Mouse (Mus musculus): ENCODE results near the gene Spns3. TPM values are rescaled to one million over a fixed set of nuclear protein-coding genes. Genes with fewer than 3 reads are reported as not detected.

The Spns3 gene
- polyA plus RNA-seq, 1 experiment, result 0.02 TPM

DNA sequence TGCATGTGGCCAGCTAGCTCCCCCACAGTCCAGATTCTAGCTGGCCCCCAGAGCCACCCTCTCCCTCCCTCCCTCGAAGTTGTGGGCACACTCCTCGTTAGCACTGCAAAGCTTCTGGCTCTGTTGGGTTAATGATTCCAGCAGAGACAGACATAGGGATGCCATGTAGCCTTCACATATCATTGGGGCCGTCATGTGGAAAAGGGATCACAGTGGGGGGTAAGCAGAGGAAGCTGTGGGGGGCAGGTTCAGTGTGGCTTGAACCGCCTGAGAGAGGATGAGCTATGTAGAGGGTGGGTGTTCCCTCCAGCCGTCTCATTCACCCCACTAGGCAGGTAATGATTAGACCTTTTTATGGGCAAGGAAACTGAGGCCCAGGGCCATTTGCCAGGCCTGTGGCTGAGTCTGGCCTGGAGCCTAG lies 46.8 kb downstream of the Spns3 start:
- no peak overlapping the region for H3ac ChIP-seq (ENCODE audit: control insufficient read depth, insufficient read length)

GRCm38 (mm10) chr11:72502236-72502635 lies 48.1 kb downstream of the Spns3 start:
- no peak for TF ChIP-seq SRF (IDR thresholded peaks at IDR 0.05; ENCODE audit: control insufficient read depth, insufficient read length, low read depth)
- no peak for TF ChIP-seq TCF3 (IDR thresholded peaks at IDR 0.05; ENCODE audit: insufficient read length, low read depth)
- TF ChIP-seq POLR2AphosphoS2 (IDR thresholded peaks at IDR 0.05; ENCODE audit: insufficient read length, low read depth), result no peak
- no peak for TF ChIP-seq TCF12 (IDR thresholded peaks at IDR 0.05; ENCODE audit: insufficient read depth, poor library complexity, severe bottlenecking)
- TF ChIP-seq USF1 (IDR thresholded peaks at IDR 0.05; ENCODE audit: low read depth), result no peak
- no peak for TF ChIP-seq CEBPB (IDR thresholded peaks at IDR 0.05; ENCODE audit: insufficient read depth, poor library complexity, severe bottlenecking)
- TF ChIP-seq MAX (IDR thresholded peaks at IDR 0.05; ENCODE audit: low read depth), result no peak
- TF ChIP-seq POLR2A (IDR thresholded peaks at IDR 0.05; ENCODE audit: insufficient read length, low read depth), result no peak
- no peak for TF ChIP-seq MYOG (IDR thresholded peaks at IDR 0.05; ENCODE audit: control insufficient read depth in 1 of 3, insufficient read depth in 1 of 3, insufficient read length in 2 of 3, low read depth in 2 of 3)
- no peak for TF ChIP-seq E2F4 (IDR thresholded peaks at IDR 0.05; ENCODE audit: insufficient read depth)
- no peak for TF ChIP-seq REST (IDR thresholded peaks at IDR 0.05; ENCODE audit: insufficient read depth, insufficient read length)
- TF ChIP-seq MYOD1 (IDR thresholded peaks at IDR 0.05; ENCODE audit: control insufficient read depth in 1 of 3, insufficient read length in 2 of 3, low read depth in 2 of 3), result no peak
- no peak overlapping the region for H3K4me2 ChIP-seq (ENCODE audit: low read depth)
- H3K27me3 ChIP-seq (ENCODE audit: control insufficient read depth, insufficient read depth, insufficient read length), result no peaks in the 10 kb centered on the region
- no peaks in the 10 kb centered on the region for H3K79me2 ChIP-seq (ENCODE audit: control insufficient read depth, insufficient read depth)
- H3K36me3 ChIP-seq (ENCODE audit: control insufficient read depth, insufficient read depth), result no peaks in the 10 kb centered on the region
- H3K4me3 ChIP-seq, result no peak overlapping the region
- no peak overlapping the region for H3ac ChIP-seq (ENCODE audit: control insufficient read depth, insufficient read length)

More for the DNA sequence above, 46.8 kb downstream of the Spns3 start:
- Histone ChIP-seq H3K4me2 (ENCODE audit: low read depth) (no peak overlapping the region), H3K27me3 (ENCODE audit: control insufficient read depth, insufficient read depth, insufficient read length) (no peaks in the 10 kb centered on the region), H3K36me3 (ENCODE audit: control insufficient read depth, insufficient read depth) (no peaks in the 10 kb centered on the region), H3K4me3 (no peak overlapping the region), H3K79me2 (ENCODE audit: control insufficient read depth, insufficient read depth) (no peaks in the 10 kb centered on the region)
- no peak for TF ChIP-seq SRF (IDR thresholded peaks at IDR 0.05; ENCODE audit: control insufficient read depth, insufficient read length, low read depth)
- no peak for TF ChIP-seq MYOD1 (IDR thresholded peaks at IDR 0.05; ENCODE audit: control insufficient read depth in 1 of 3, insufficient read length in 2 of 3, low read depth in 2 of 3)
- no peak for TF ChIP-seq TCF3 (IDR thresholded peaks at IDR 0.05; ENCODE audit: insufficient read length, low read depth)
- TF ChIP-seq TCF12 (IDR thresholded peaks at IDR 0.05; ENCODE audit: insufficient read depth, poor library complexity, severe bottlenecking), result no peak
- TF ChIP-seq CEBPB (IDR thresholded peaks at IDR 0.05; ENCODE audit: insufficient read depth, poor library complexity, severe bottlenecking), result no peak
- TF ChIP-seq MAX (IDR thresholded peaks at IDR 0.05; ENCODE audit: low read depth), result no peak
- no peak for TF ChIP-seq MYOG (IDR thresholded peaks at IDR 0.05; ENCODE audit: control insufficient read depth in 1 of 3, insufficient read depth in 1 of 3, insufficient read length in 2 of 3, low read depth in 2 of 3)
- no peak for TF ChIP-seq POLR2A (IDR thresholded peaks at IDR 0.05; ENCODE audit: insufficient read length, low read depth)
- no peak for TF ChIP-seq USF1 (IDR thresholded peaks at IDR 0.05; ENCODE audit: low read depth)
- no peak for TF ChIP-seq E2F4 (IDR thresholded peaks at IDR 0.05; ENCODE audit: insufficient read depth)
- TF ChIP-seq REST (IDR thresholded peaks at IDR 0.05; ENCODE audit: insufficient read depth, insufficient read length), result no peak
- no peak for TF ChIP-seq POLR2AphosphoS2 (IDR thresholded peaks at IDR 0.05; ENCODE audit: insufficient read length, low read depth)

GRCm38 (mm10) chr11:72501426-72502002 lies 48.8 kb downstream of the Spns3 start:
- H3ac ChIP-seq (ENCODE audit: control insufficient read depth, insufficient read length), result no peak overlapping the region
- TF ChIP-seq POLR2AphosphoS2 (IDR thresholded peaks at IDR 0.05; ENCODE audit: insufficient read length, low read depth) (no peak), USF1 (IDR thresholded peaks at IDR 0.05; ENCODE audit: low read depth) (no peak), MYOG (IDR thresholded peaks at IDR 0.05; ENCODE audit: control insufficient read depth in 1 of 3, insufficient read depth in 1 of 3, insufficient read length in 2 of 3, low read depth in 2 of 3) (no peak), REST (IDR thresholded peaks at IDR 0.05; ENCODE audit: insufficient read depth, insufficient read length) (no peak), MAX (IDR thresholded peaks at IDR 0.05; ENCODE audit: low read depth) (no peak)
- H3K79me2 ChIP-seq (ENCODE audit: control insufficient read depth, insufficient read depth), result no peaks in the 10 kb centered on the region
- H3K36me3 ChIP-seq (ENCODE audit: control insufficient read depth, insufficient read depth), result no peaks in the 10 kb centered on the region
- H3K4me3 ChIP-seq, result no peak overlapping the region
- H3K27me3 ChIP-seq (ENCODE audit: control insufficient read depth, insufficient read depth, insufficient read length), result no peaks in the 10 kb centered on the region
- no peak overlapping the region for H3K4me2 ChIP-seq (ENCODE audit: low read depth)

DNA sequence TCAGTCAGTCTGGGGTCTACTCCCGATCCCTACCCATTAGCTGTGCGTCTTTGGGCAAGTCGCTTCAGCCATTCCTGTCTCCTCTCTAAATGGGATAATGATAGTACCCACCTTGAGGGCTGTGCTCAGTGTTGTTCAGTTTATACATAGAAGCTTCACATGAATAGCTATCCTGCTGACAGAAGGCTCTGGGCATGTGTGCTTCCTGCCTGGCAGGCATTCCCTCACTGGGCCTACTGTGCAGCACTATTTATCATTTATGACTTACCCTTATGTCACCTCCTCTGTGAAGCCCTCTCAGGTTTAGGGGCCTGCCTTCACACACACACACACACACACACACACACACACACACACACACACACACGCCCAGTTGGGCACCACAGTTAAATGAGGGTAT lies 50.2 kb downstream of the Spns3 start:
- no peaks in the 10 kb centered on the region for H3K79me2 ChIP-seq (ENCODE audit: control insufficient read depth, insufficient read depth)
- H3K27me3 ChIP-seq (ENCODE audit: control insufficient read depth, insufficient read depth, insufficient read length), result no peaks in the 10 kb centered on the region
- TF ChIP-seq REST (IDR thresholded peaks at IDR 0.05; ENCODE audit: insufficient read depth, insufficient read length) (no peak), POLR2A (IDR thresholded peaks at IDR 0.05; ENCODE audit: insufficient read length, low read depth) (no peak), MYOD1 (IDR thresholded peaks at IDR 0.05; ENCODE audit: control insufficient read depth in 1 of 3, insufficient read length in 2 of 3, low read depth in 2 of 3) (no peak)
- H3K4me3 ChIP-seq, result no peak overlapping the region
- no peak overlapping the region for H3ac ChIP-seq (ENCODE audit: control insufficient read depth, insufficient read length)
- H3K4me2 ChIP-seq (ENCODE audit: low read depth), result no peak overlapping the region
- no peaks in the 10 kb centered on the region for H3K36me3 ChIP-seq (ENCODE audit: control insufficient read depth, insufficient read depth)

DNA sequence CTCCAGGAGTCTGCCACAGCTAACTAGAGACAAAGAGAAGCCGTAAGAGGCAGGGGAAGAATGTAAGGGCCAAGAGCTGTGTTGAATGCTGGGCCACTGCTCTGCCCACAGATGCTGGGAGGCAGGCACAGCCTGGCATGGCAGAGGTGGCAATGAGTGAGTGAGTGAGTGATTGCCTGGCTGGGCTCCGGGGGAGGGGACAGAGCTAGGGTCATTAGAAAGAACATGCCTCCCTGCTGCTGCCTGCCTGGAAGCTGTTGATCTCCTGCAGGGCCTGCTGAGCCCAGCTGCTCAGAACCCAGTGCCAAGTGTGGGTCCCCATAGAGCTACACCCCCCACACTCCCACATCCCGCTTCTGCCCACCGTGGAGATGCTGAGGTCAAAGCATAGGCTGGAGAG lies 52.9 kb downstream of the Spns3 start:
- no peaks in the 10 kb centered on the region for H3K79me2 ChIP-seq (ENCODE audit: control insufficient read depth, insufficient read depth)
- H3K4me3 ChIP-seq, result no peak overlapping the region
- H3K27me3 ChIP-seq (ENCODE audit: control insufficient read depth, insufficient read depth, insufficient read length), result no peaks in the 10 kb centered on the region
- no peak for TF ChIP-seq SRF (IDR thresholded peaks at IDR 0.05; ENCODE audit: control insufficient read depth, insufficient read length, low read depth)
- no peak for TF ChIP-seq MAX (IDR thresholded peaks at IDR 0.05; ENCODE audit: low read depth)
- TF ChIP-seq CEBPB (IDR thresholded peaks at IDR 0.05; ENCODE audit: insufficient read depth, poor library complexity, severe bottlenecking), result no peak
- TF ChIP-seq TCF12 (IDR thresholded peaks at IDR 0.05; ENCODE audit: insufficient read depth, poor library complexity, severe bottlenecking), result no peak
- H3K36me3 ChIP-seq (ENCODE audit: control insufficient read depth, insufficient read depth), result no peaks in the 10 kb centered on the region
- no peak overlapping the region for H3ac ChIP-seq (ENCODE audit: control insufficient read depth, insufficient read length)
- no peak overlapping the region for H3K4me2 ChIP-seq (ENCODE audit: low read depth)

Measured in myocyte (in vitro differentiated cells).